Mouse (Mus musculus) embryonic facial prominence, embryonic 10.5 days (tissue): ENCODE measurements at regions not wholly inside any gene's neighbourhood (a gene's known extent, or its start where the extent isn't known, plus 50 kb on each side); places are given as distances from the start of the nearest gene placed in this dataset.

Experiments
- DNase-seq: peaks from one replicate; pipeline ENCODE4 v3.0.0-alpha.2; 2017; ENCODE audit warnings: low spot score
- H3K27ac ChIP-seq: fragments of 300-500 bp; sonication (generic); replicated peaks from 2 replicates; pipeline ENCODE4 v1.5.1; 2016; ENCODE audit warnings: mild to moderate bottlenecking
- H3K27me3 ChIP-seq: fragments of 300-500 bp; sonication (generic); replicated peaks from 2 replicates; pipeline ENCODE4 v1.6.1; 2016; ENCODE audit warnings: low read depth, mild to moderate bottlenecking; ENCODE audit not compliant: poor library complexity, severe bottlenecking
- H3K36me3 ChIP-seq: fragments of 300-500 bp; sonication (generic); replicated peaks from 2 replicates; pipeline ENCODE4 v1.6.1; 2016; ENCODE audit warnings: mild to moderate bottlenecking, moderate library complexity
- H3K4me1 ChIP-seq: fragments of 300-500 bp; sonication (generic); 2 replicates; pipeline ENCODE4 v1.6.1; 2016
- H3K4me3 ChIP-seq: fragments of 300-500 bp; sonication (generic); 2 replicates; pipeline ENCODE4 v1.5.1; 2016; ENCODE audit warnings: mild to moderate bottlenecking, moderate library complexity
- H3K9me3 ChIP-seq: fragments of 300-500 bp; sonication (generic); 2 replicates; pipeline ENCODE4 v1.6.1; 2016; ENCODE audit warnings: mild to moderate bottlenecking
- WGBS: fragments of 180-500 bp; shearing (Covaris S2); methylation state at CpG from one replicate; pipeline ENCODE4 v1.1.7; 2016; 5-methylcytosine and 5-hydroxymethylcytosine counted together

GRCm38 (mm10) chr3:16872337-16873117 is 866.3 kb upstream of the Gm5150 start:
- no peak for DNase-seq
- Histone ChIP-seq H3K4me3 (no peak overlapping the region), H3K27ac (no peak overlapping the region), H3K4me1 (no peaks in the 10 kb centered on the region), H3K27me3 (no peaks in the 10 kb centered on the region), H3K9me3 (no peaks in the 10 kb centered on the region), H3K36me3 (no peaks in the 10 kb centered on the region)
- 68% methylated on average over 2 of the region's 2 CpGs for WGBS

- H3K27me3 ChIP-seq = no peaks in the 10 kb centered on the region
- H3K36me3 ChIP-seq = no peaks in the 10 kb centered on the region
- no peaks in the 10 kb centered on the region for H3K9me3 ChIP-seq
- H3K27ac ChIP-seq = no peak overlapping the region
- DNase-seq = no peak
- no peak overlapping the region for H3K4me3 ChIP-seq
- no peaks in the 10 kb centered on the region for H3K4me1 ChIP-seq
- WGBS = 60% methylated on average over 1 of the region's 1 CpGs
Observed at GRCm38 (mm10) chr3:16860034-16860433, 853.8 kb upstream of the Gm5150 start.

GRCm38 (mm10) chr3:16858931-16859330 is 852.7 kb upstream of the Gm5150 start:
- no peaks in the 10 kb centered on the region for H3K9me3 ChIP-seq
- no peaks in the 10 kb centered on the region for H3K36me3 ChIP-seq
- H3K4me1 ChIP-seq = no peaks in the 10 kb centered on the region
- H3K4me3 ChIP-seq = no peak overlapping the region
- WGBS = 68% methylated on average over 2 of the region's 2 CpGs
- H3K27ac ChIP-seq = no peak overlapping the region
- no peaks in the 10 kb centered on the region for H3K27me3 ChIP-seq
- no peak for DNase-seq

- no peaks in the 10 kb centered on the region for H3K36me3 ChIP-seq
- H3K4me3 ChIP-seq = no peak overlapping the region
- no peak for DNase-seq
- no peaks in the 10 kb centered on the region for H3K9me3 ChIP-seq
- no peaks in the 10 kb centered on the region for H3K27me3 ChIP-seq
- WGBS = 84% methylated on average over 2 of the region's 2 CpGs
- H3K27ac ChIP-seq = no peak overlapping the region
- H3K4me1 ChIP-seq = no peaks in the 10 kb centered on the region
Observed at GRCm38 (mm10) chr3:16855251-16855650, 849.0 kb upstream of the Gm5150 start.

- H3K4me3 ChIP-seq = no peak overlapping the region
Observed at GRCm38 (mm10) chr3:16853992-16854391, 847.8 kb upstream of the Gm5150 start.

GRCm38 (mm10) chr3:16846785-16847520 is 840.7 kb upstream of the Gm5150 start:
- Histone ChIP-seq H3K36me3 (no peaks in the 10 kb centered on the region), H3K27me3 (no peaks in the 10 kb centered on the region), H3K27ac (no peak overlapping the region), H3K4me1 (no peaks in the 10 kb centered on the region), H3K4me3 (no peak overlapping the region), H3K9me3 (no peaks in the 10 kb centered on the region)
- peak; percentile 8 for DNase-seq
- 57% methylated on average over 4 of the region's 4 CpGs for WGBS

More at GRCm38 (mm10) chr3:16853992-16854391, 847.8 kb upstream of the Gm5150 start:
- Histone ChIP-seq H3K4me1 (no peaks in the 10 kb centered on the region), H3K27ac (no peak overlapping the region), H3K27me3 (no peaks in the 10 kb centered on the region), H3K9me3 (no peaks in the 10 kb centered on the region), H3K36me3 (no peaks in the 10 kb centered on the region)
- WGBS = 66% methylated on average over 5 of the region's 5 CpGs
- DNase-seq = no peak

- Histone ChIP-seq H3K4me1 (no peaks in the 10 kb centered on the region), H3K4me3 (no peak overlapping the region), H3K9me3 (no peaks in the 10 kb centered on the region), H3K27ac (no peak overlapping the region), H3K27me3 (no peaks in the 10 kb centered on the region), H3K36me3 (no peaks in the 10 kb centered on the region)
- DNase-seq = no peak
- 88% methylated on average over 6 of the region's 6 CpGs for WGBS
Observed at GRCm38 (mm10) chr3:16820536-16820935, 814.3 kb upstream of the Gm5150 start.

- H3K9me3 ChIP-seq = no peaks in the 10 kb centered on the region
- DNase-seq = no peak
- 82% methylated on average over 4 of the region's 4 CpGs for WGBS
- H3K36me3 ChIP-seq = no peaks in the 10 kb centered on the region
- no peak overlapping the region for H3K27ac ChIP-seq
- H3K4me3 ChIP-seq = no peak overlapping the region
- H3K4me1 ChIP-seq = no peaks in the 10 kb centered on the region
- H3K27me3 ChIP-seq = no peaks in the 10 kb centered on the region
Observed at GRCm38 (mm10) chr3:16819218-16820122, 813.2 kb upstream of the Gm5150 start.

GRCm38 (mm10) chr3:16816814-16817213 is 810.6 kb upstream of the Gm5150 start:
- 40% methylated on average over 2 of the region's 2 CpGs for WGBS
- no peak overlapping the region for H3K27ac ChIP-seq
- no peaks in the 10 kb centered on the region for H3K9me3 ChIP-seq
- no peak overlapping the region for H3K4me3 ChIP-seq
- no peaks in the 10 kb centered on the region for H3K4me1 ChIP-seq
- DNase-seq = no peak
- H3K36me3 ChIP-seq = no peaks in the 10 kb centered on the region
- no peaks in the 10 kb centered on the region for H3K27me3 ChIP-seq

GRCm38 (mm10) chr3:16816101-16816500 is 809.9 kb upstream of the Gm5150 start:
- Histone ChIP-seq H3K27ac (no peak overlapping the region), H3K9me3 (no peaks in the 10 kb centered on the region), H3K4me3 (no peak overlapping the region), H3K36me3 (no peaks in the 10 kb centered on the region), H3K27me3 (no peaks in the 10 kb centered on the region), H3K4me1 (peaks cover 3% of the 10 kb centered on the region)
- 72% methylated on average over 3 of the region's 3 CpGs for WGBS
- DNase-seq = no peak

GRCm38 (mm10) chr3:16810878-16811611 is 804.8 kb upstream of the Gm5150 start:
- Histone ChIP-seq H3K4me3 (no peak overlapping the region), H3K27me3 (no peaks in the 10 kb centered on the region), H3K36me3 (no peaks in the 10 kb centered on the region), H3K27ac (no peak overlapping the region), H3K9me3 (no peaks in the 10 kb centered on the region), H3K4me1 (peaks cover 6% of the 10 kb centered on the region)
- peak; percentile 41 for DNase-seq
- 22% methylated on average over 3 of the region's 3 CpGs for WGBS

- Histone ChIP-seq H3K4me1 (no peaks in the 10 kb centered on the region), H3K27ac (no peak overlapping the region), H3K36me3 (no peaks in the 10 kb centered on the region), H3K27me3 (no peaks in the 10 kb centered on the region), H3K9me3 (no peaks in the 10 kb centered on the region), H3K4me3 (no peak overlapping the region)
- DNase-seq = no peak
Observed at GRCm38 (mm10) chr3:16803603-16804002, 797.4 kb upstream of the Gm5150 start.
